Comparison of ENCODE assay signal across 12 mouse cellular contexts in the genomic region with DNA sequence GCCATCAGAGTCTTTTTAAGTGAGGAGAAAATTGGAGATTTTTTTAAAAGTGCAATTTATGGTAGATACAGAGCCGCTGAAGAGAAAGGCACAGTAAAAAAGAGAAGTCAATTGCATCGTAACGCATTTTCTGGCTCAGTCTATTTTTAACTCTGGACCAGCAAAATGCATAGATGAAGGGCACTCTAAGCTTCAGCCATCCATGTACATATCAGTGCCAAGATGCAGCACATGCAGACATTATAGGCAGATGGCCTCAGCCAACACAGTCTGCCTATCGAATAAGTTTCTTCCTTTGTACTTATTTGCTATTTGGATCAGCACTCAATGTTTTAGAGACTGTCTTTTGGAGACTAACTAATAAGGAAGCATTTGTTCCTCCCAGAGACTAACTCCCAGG.
"Had no signal": no experiment of that assay in that cellular context is flagged by ENCODE, and none has a peak within 500 bp of the region (broad histone marks: within the 10 kb centered on the region; RNA-seq: fewer than 3 reads in every experiment).

No protein-coding gene starts in this region.

- H3K27ac ChIP-seq: kidney, embryonic 15.5 days; limb, embryonic 13.5 days; liver, embryonic 14.5 days; midbrain, embryonic 12.5 days; neural tube, embryonic 15.5 days had no signal

- H3K9ac ChIP-seq: kidney, embryonic 15.5 days; limb, embryonic 13.5 days; liver, embryonic 14.5 days; midbrain, embryonic 12.5 days; neural tube, embryonic 15.5 days had no signal

- DNase-seq: kidney, postnatal 14 days; left cerebral cortex, postnatal 4 days; lung, adult 18-20 months; right cerebral cortex, adult 18-20 months; right cerebral cortex, postnatal 25 days; thymus, postnatal 25 days had no signal

- H3K36me3 ChIP-seq: kidney, embryonic 15.5 days; limb, embryonic 13.5 days; midbrain, embryonic 12.5 days; neural tube, embryonic 15.5 days had no signal

- H3K4me1 ChIP-seq: kidney, embryonic 15.5 days; midbrain, embryonic 12.5 days; neural tube, embryonic 15.5 days had no signal

- H3K4me3 ChIP-seq: kidney, embryonic 15.5 days; limb, embryonic 13.5 days; midbrain, embryonic 12.5 days; myocyte; neural tube, embryonic 15.5 days had no signal

- H3K27me3 ChIP-seq: kidney, embryonic 15.5 days; limb, embryonic 13.5 days; midbrain, embryonic 12.5 days; neural tube, embryonic 15.5 days had no signal

- H3K4me2 ChIP-seq: kidney, embryonic 15.5 days; limb, embryonic 13.5 days; midbrain, embryonic 12.5 days; neural tube, embryonic 15.5 days had no signal

- H3K9me3 ChIP-seq: kidney, embryonic 15.5 days; limb, embryonic 13.5 days; midbrain, embryonic 12.5 days; neural tube, embryonic 15.5 days had no signal
